Mouse (Mus musculus): ENCODE results near the gene Fcho2. TPM values are rescaled to one million over a fixed set of nuclear protein-coding genes. Genes with fewer than 3 reads are reported as not detected.
A peak's percentile ranks its signal among the peaks of the same experiment; 100 is the strongest.

The Fcho2 gene
- polyA plus RNA-seq, 1 experiment: 17.8 TPM

GRCm38 (mm10) chr13:98701309-98701675, 114.0 kb downstream of the Fcho2 start:
- Histone ChIP-seq H3K36me3 (ENCODE audit: control insufficient read depth, insufficient read depth, low read length) (no peaks in the 10 kb centered on the region), H3K4me1 (ENCODE audit: control insufficient read depth, insufficient read depth, low read length) (peaks cover 5% of the 10 kb centered on the region; the same call in 1 of the 2 replicates), H3K27me3 (replicated peaks; ENCODE audit: control insufficient read depth, insufficient read depth, low read length) (no peaks in the 10 kb centered on the region), H3K4me3 (ENCODE audit: insufficient read depth, low read depth, low read length) (no peak overlapping the region), H3K27ac (ENCODE audit: insufficient read depth, low read depth, low read length) (no peak overlapping the region)
- no peak for DNase-seq
- WGBS: 92% methylated on average over 5 of the region's 5 CpGs
- no peak for TF ChIP-seq CTCF (conservative IDR thresholded peaks at IDR 0.05; ENCODE audit: insufficient read depth, insufficient read length, low read depth, low read length)
- TF ChIP-seq POLR2A (IDR thresholded peaks at IDR 0.05; ENCODE audit: low read depth, low read length): no peak

- WGBS: 75% methylated on average over 10 of the region's 10 CpGs
- no peak overlapping the region for H3K27ac ChIP-seq (ENCODE audit: insufficient read depth, low read depth, low read length)
- peaks cover 5% of the 10 kb centered on the region; the same call in 1 of the 2 replicates for H3K4me1 ChIP-seq (ENCODE audit: control insufficient read depth, insufficient read depth, low read length)
- DNase-seq: no peak
- no peaks in the 10 kb centered on the region for H3K36me3 ChIP-seq (ENCODE audit: control insufficient read depth, insufficient read depth, low read length)
- H3K4me3 ChIP-seq (ENCODE audit: insufficient read depth, low read depth, low read length): no peak overlapping the region
- no peak for TF ChIP-seq POLR2A (IDR thresholded peaks at IDR 0.05; ENCODE audit: low read depth, low read length)
- no peak for TF ChIP-seq CTCF (conservative IDR thresholded peaks at IDR 0.05; ENCODE audit: insufficient read depth, insufficient read length, low read depth, low read length)
- H3K27me3 ChIP-seq (replicated peaks; ENCODE audit: control insufficient read depth, insufficient read depth, low read length): no peaks in the 10 kb centered on the region
Observed at GRCm38 (mm10) chr13:98700661-98701308, 114.5 kb downstream of the Fcho2 start.

GRCm38 (mm10) chr13:98699982-98700540, 115.2 kb downstream of the Fcho2 start:
- Histone ChIP-seq H3K4me1 (ENCODE audit: control insufficient read depth, insufficient read depth, low read length) (peaks cover 8% of the 10 kb centered on the region; the same call in 1 of the 2 replicates), H3K27me3 (replicated peaks; ENCODE audit: control insufficient read depth, insufficient read depth, low read length) (no peaks in the 10 kb centered on the region), H3K27ac (ENCODE audit: insufficient read depth, low read depth, low read length) (no peak overlapping the region), H3K4me3 (ENCODE audit: insufficient read depth, low read depth, low read length) (no peak overlapping the region), H3K36me3 (ENCODE audit: control insufficient read depth, insufficient read depth, low read length) (no peaks in the 10 kb centered on the region)
- no peak for TF ChIP-seq CTCF (conservative IDR thresholded peaks at IDR 0.05; ENCODE audit: insufficient read depth, insufficient read length, low read depth, low read length)
- no peak for TF ChIP-seq POLR2A (IDR thresholded peaks at IDR 0.05; ENCODE audit: low read depth, low read length)
- no peak for DNase-seq
- WGBS: 84% methylated on average over 5 of the region's 5 CpGs

- H3K4me1 ChIP-seq (ENCODE audit: control insufficient read depth, insufficient read depth, low read length): peaks cover 8% of the 10 kb centered on the region; the same call in 1 of the 2 replicates
- no peaks in the 10 kb centered on the region for H3K36me3 ChIP-seq (ENCODE audit: control insufficient read depth, insufficient read depth, low read length)
- H3K27me3 ChIP-seq (replicated peaks; ENCODE audit: control insufficient read depth, insufficient read depth, low read length): no peaks in the 10 kb centered on the region
- no peak overlapping the region for H3K4me3 ChIP-seq (ENCODE audit: insufficient read depth, low read depth, low read length)
- 54% methylated on average over 14 of the region's 14 CpGs for WGBS
- DNase-seq: peak; percentile 61
- peak overlapping the region; percentile 10; the same call in 1 of the 2 replicates for H3K27ac ChIP-seq (ENCODE audit: insufficient read depth, low read depth, low read length)
- TF ChIP-seq POLR2A (IDR thresholded peaks at IDR 0.05; ENCODE audit: low read depth, low read length) (no peak), CTCF (conservative IDR thresholded peaks at IDR 0.05; ENCODE audit: insufficient read depth, insufficient read length, low read depth, low read length) (no peak)
Observed at GRCm38 (mm10) chr13:98699051-98699744, 116.1 kb downstream of the Fcho2 start.

GRCm38 (mm10) chr13:98696716-98697115, 118.5 kb downstream of the Fcho2 start:
- WGBS: 87% methylated on average over 3 of the region's 3 CpGs
- Histone ChIP-seq H3K4me1 (ENCODE audit: control insufficient read depth, insufficient read depth, low read length) (peaks cover 13% of the 10 kb centered on the region; the same call in 1 of the 2 replicates), H3K36me3 (ENCODE audit: control insufficient read depth, insufficient read depth, low read length) (no peaks in the 10 kb centered on the region), H3K27me3 (replicated peaks; ENCODE audit: control insufficient read depth, insufficient read depth, low read length) (no peaks in the 10 kb centered on the region), H3K4me3 (ENCODE audit: insufficient read depth, low read depth, low read length) (no peak overlapping the region), H3K27ac (ENCODE audit: insufficient read depth, low read depth, low read length) (no peak overlapping the region; the same call in 1 of the 2 replicates)
- TF ChIP-seq CTCF (conservative IDR thresholded peaks at IDR 0.05; ENCODE audit: insufficient read depth, insufficient read length, low read depth, low read length): no peak
- TF ChIP-seq POLR2A (IDR thresholded peaks at IDR 0.05; ENCODE audit: low read depth, low read length): no peak
- DNase-seq: peak; percentile 36

- H3K4me3 ChIP-seq (ENCODE audit: insufficient read depth, low read depth, low read length): peak overlapping the region; percentile 50; the same call in 1 of the 2 replicates
- 13% methylated on average over 2 of the region's 2 CpGs for WGBS
- H3K27me3 ChIP-seq (replicated peaks; ENCODE audit: control insufficient read depth, insufficient read depth, low read length): no peaks in the 10 kb centered on the region
- H3K4me1 ChIP-seq (ENCODE audit: control insufficient read depth, insufficient read depth, low read length): peaks cover 13% of the 10 kb centered on the region; the same call in 1 of the 2 replicates
- no peak for TF ChIP-seq POLR2A (IDR thresholded peaks at IDR 0.05; ENCODE audit: low read depth, low read length)
- no peak for TF ChIP-seq CTCF (conservative IDR thresholded peaks at IDR 0.05; ENCODE audit: insufficient read depth, insufficient read length, low read depth, low read length)
- H3K27ac ChIP-seq (ENCODE audit: insufficient read depth, low read depth, low read length): peak overlapping the region; percentile 78
- peak; percentile 91 for DNase-seq
- H3K36me3 ChIP-seq (ENCODE audit: control insufficient read depth, insufficient read depth, low read length): no peaks in the 10 kb centered on the region
Observed at GRCm38 (mm10) chr13:98695546-98695945, 119.7 kb downstream of the Fcho2 start.
